Mouse (Mus musculus) cerebellum, adult 9-11 months (tissue): ENCODE data around the gene Olfr1066.
A peak's percentile ranks its signal among the peaks of the same experiment; 100 is the strongest.
"Not testable (repeated sequence)": the region's sequence is repeated elsewhere in the genome, so short reads cannot be mapped to it uniquely, and the experiment has no call there.

ENCODE experiments used
- DNase-seq: peaks from one replicate; pipeline ENCODE4 v3.0.0; 2022

The Olfr1066 gene

DNA sequence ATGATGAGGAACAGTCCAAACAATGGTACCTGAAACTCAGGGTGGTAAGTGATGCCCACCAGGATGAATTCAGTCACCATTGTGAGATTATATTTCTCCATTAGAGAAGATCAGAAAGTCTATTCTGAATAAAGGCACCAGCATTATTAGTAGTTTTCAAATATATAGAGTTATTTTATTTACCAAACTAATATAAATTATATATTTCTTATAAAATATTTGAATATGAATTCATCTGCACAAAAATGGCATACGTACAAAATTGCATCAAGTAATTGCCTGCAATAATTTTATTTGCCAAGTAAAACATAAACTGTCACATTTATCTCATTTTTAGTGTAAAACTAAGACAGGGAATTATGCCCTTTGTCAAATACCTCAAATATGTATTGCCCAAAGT, at the start of gene Olfr1066:
TSS of gene Olfr1066 (minus strand) at position 101 of the 400 bp plus-strand sequence.
- DNase-seq, result no peak

GRCm38 (mm10) chr2:86487286-86487685, 31.2 kb upstream of the Olfr1066 start, which contains the start of gene Olfr228:
TSS of gene Olfr228 (minus strand) at chr2:86487386.
- no peak for DNase-seq

- peak; percentile 5 for DNase-seq
These were observed 8.5 kb upstream of the Olfr1066 start for GRCm38 (mm10) chr2:86464442-86465109.

- DNase-seq, result no peak
These were observed 4.4 kb upstream of the Olfr1066 start for GRCm38 (mm10) chr2:86460434-86460833.

GRCm38 (mm10) chr2:86450491-86450890, 5.6 kb downstream of the Olfr1066 start, which contains the start of gene Olfr1065:
TSS of gene Olfr1065 (minus strand) at chr2:86450591.
- DNase-seq, result not testable (repeated sequence)

DNA sequence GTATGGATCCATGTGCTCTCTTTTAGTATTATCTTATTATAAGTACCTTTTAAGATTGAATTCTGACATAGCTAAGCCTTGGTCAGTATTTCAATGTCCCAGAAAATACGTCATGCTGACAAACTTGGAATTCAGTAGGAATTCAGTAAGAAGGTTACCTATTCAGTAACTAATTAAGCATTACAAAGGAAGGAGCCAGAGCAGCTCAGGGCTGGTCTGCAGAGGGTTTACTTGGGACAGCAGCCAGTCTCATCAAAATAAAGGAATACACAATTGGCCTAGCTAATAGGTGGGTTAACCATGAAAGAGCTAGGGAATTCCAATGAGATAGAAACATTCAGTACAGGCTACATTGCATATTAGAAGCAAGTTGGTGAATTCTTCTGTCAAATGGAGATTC, 14.0 kb downstream of the Olfr1066 start:
- not testable (repeated sequence) for DNase-seq

GRCm38 (mm10) chr2:86428511-86428910, 27.6 kb downstream of the Olfr1066 start:
- DNase-seq, result not testable (repeated sequence)

DNA sequence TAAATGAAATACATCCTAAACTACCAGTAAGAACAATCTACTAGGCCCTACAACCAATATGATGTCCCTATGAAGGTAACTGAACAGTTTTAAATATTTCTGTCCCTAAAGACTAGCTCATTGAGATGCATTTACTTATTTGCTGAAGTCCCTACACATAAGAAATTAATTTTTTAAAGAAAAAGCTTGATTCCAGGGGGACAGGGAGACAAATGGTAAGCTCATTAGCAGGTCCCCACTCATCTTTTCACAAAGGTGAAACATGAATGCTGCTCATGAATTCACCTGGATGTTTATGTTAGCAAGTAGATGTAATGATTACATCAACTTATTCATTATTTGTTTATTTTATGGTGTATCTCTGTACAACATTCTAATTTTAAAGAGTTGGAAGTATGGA, 29.4 kb downstream of the Olfr1066 start, which contains the start of gene Olfr1062:
TSS of gene Olfr1062 (minus strand) at position 101 of the 400 bp plus-strand sequence.
- DNase-seq, result not testable (repeated sequence)

DNA sequence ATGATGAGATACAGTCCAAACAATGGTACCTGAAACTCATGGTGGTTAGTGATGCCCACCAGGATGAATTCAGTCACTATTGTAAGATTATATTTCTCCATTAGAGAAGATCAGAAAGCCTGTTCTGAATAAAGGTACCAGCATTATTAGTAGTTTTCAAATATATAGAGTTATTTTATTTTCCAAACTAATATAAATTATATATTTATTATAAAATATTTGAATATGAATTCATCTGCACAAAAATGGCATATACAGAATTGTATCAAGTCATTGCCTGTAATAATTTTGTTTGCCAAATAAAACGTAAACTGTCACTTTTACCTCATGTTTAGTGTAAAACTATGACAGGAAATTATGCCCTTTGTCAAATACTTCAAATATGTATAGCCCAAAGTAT, 42.1 kb downstream of the Olfr1066 start, which contains the start of gene Olfr1061:
TSS of gene Olfr1061 (minus strand) at position 101 of the 400 bp plus-strand sequence.
- no peak for DNase-seq
